Mouse (Mus musculus) B cell, adult 2 months (primary cell): ENCODE results near the gene Top3b.
A peak's percentile ranks its signal among the peaks of the same experiment; 100 is the strongest.
"Not testable (repeated sequence)": the region's sequence is repeated elsewhere in the genome, so short reads cannot be mapped to it uniquely, and the experiment has no call there.

ENCODE experiments used
- DNase-seq, 2 experiments: peaks; one replicate each; pipeline ENCODE4 v3.0.0; 2022

The Top3b gene

DNA sequence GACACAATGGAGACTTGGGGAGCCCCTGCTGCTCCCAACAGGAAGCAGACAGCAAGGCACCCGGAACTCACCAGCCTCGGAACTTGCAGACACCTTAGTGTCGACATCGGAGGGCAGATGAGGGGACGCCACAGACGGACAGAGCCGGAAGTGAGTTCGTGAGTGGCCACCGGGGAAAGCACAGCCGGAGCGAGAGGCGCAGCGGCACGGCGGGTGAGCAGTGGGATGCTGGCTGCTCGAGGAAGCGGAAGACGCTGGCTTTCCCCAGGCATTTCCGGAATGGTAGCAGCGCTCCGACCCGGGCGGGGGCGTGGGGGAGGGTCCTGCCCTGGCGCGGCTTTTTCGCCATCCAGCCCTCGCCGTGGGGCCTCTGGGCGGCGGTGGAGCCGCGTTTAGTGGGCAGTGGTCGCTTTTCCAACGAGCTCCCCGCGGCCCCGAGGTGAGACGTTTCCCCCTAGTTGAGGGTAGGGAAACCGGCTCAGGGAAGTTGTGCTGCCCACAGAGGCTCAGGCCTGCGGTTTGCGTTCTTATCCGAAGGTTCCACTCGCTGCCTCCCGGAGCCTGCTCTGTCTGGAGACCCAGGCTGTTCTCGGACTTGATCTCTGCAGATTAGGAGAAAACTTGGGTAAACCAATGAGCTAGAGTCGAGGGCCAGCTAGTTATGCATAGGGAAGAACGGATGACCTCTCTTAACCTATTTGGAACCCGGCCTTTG is at the start of gene Top3b, which contains the start of gene Vpreb1:
Top3b (plus strand) TSS at position 120 of the 715 bp plus-strand sequence.
Vpreb1 (minus strand) TSS at position 227 of the 715 bp plus-strand sequence.
- peak; percentile 87 to 88 for DNase-seq

DNA sequence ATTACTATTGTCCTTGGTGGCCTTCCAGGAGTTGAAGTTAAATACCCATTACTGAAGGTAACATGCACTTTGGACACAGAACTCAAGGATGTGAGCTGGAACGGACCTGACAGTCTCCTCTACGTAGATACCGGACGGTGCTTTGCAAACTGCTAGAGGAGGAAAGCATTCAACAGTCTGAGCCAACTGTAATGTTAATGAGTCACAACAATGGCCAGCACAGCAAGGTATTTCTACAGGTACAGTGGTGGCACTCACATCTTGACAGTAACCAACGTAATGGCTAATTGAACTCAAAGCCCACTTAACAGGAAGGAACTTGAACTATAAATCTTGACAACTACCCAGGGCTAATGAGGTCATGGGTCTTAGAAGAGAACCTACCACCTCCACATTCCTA is 45.1 kb upstream of the Top3b start:
- no peak for DNase-seq

DNA sequence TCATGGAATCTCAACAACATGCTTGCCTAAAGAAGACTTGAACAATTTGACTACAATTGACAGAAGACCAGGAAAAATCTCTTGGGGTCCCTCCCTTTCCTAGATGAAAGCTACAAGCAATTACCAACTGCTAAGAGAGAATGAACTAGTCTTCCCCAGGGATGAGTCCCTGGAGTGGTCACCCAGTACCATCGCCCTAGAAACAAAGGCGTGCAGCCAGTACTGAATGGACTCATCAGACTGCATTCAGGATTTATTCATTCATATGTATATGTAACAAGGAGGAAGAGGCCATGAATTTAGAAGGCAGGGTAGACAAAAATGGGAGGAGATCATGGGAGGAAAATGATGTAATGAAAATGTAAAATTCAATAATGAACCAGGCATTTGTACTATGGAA is 44.3 kb upstream of the Top3b start:
- no peak for DNase-seq

DNA sequence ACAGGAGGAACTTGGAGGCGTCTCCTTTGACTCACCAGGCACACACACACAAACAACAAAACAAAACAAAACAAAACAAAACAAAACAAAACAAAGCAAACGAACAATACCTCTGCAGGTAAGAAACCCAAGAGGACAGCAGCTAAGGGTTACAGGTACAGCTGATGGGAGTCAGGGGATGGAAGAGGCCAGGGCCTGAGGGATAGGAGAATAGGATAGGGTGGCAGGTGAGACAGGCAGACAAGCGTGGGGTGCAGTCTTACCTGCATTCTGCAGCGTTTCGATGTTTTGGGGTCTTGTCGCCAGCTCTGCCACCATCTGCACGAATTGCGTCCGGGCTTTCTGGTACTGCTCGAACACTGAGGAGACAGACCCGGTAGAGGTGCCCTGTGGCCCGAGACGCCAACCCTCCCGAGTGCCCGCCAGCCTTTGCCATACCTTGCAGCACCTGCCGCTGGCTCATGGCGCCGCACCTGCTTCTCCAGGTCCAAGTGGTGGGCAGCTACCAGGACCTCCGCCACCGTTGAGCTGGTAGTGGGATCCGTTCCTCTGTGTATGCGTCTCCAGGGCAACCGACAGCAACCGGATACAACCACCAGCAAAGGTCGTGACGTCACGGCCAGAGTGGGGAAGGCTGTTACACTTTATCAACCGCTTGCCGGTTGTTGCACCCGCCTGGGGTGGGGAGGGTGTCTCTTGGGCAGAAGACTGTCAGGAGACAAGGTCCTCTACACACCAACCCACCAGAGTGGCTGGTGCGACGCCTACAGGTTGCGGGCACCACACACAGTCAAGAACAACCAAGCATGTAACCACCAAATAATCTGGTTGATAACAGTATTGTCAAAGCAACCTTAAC is 41.5 kb upstream of the Top3b start, which contains the start of gene Spag6l:
Spag6l (minus strand) TSS at position 700 of the 859 bp plus-strand sequence.
- DNase-seq = peak; percentile 87 to 90

GRCm38 (mm10) chr16:16829671-16830070 is 40.9 kb upstream of the Top3b start:
- no peak for DNase-seq

DNA sequence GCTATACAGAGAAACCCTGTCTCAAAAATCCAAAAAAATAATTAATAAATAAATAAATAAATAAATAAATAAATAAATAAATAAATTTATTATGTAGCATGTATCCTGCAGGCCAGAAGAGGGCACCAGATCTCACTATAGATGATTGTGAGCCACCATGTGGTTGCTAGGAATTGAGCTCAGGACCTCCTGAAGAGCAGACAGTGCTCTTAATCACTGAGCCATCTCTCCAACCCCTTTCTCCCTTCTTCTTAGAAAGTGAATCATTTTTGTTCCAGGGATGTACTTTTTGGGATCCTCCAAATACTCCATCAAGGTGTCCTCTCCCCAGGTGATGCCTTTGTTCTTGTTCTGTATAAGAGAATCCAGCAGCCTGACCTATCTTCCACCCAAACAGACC is 21.3 kb upstream of the Top3b start:
- DNase-seq = no peak

DNA sequence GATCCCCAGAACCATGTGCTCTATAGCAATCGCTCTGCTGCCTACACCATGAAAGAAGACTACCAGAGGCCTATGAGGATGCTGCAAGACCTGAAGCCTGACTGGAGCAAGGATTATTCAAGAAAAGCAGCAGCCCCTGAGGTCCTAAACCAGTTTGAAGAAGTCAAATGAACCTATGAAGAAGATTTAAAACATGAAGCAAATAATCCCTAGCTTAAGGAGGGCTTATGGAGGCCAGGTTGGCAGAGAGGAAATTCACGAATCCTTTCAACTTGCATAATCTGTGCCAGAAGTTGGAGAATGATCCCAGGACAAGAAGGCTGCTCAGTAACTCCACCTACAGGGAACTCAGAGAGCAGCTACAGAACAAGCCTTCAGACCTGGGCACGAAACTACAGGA is 18.1 kb upstream of the Top3b start:
- DNase-seq = no peak

DNA sequence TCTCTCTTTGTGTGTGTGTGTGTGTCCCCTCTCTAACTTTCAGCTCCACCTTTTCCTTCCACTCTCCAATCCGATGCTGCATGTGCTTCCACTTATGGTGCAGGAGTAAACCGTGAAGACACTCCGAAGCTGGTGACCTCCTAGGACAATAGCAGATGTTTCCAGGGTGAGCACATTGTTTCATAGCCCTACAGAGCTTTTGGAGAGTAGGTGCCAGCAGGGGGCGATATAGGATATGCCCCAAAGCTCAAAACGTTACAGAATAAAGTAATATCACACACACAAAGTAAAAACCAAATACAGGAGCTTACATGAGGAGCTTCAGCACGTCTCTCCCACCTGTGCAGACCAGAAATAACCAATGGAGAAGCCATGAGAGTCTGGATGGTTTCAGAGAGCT is 15.7 kb upstream of the Top3b start:
- DNase-seq = peak; percentile 81 to 82

DNA sequence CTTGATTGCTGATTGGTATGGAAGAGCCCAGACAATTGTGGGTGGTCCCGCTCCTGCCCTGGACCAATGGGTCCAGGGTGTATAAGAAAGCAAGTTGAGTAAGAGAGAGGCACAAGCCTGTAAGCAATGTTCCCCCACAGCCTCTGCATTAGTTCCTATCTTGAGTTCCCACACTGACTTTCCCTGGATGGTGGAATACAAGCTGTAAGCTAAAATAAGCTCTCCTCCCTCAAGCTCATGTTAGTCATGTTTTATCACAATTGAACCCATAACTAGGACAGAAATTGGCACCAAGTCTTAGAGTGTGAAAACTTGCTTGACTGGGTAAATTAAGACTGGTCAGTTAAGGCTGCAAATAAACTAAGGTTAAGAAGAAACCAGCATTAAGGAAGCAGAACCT is 15.0 kb upstream of the Top3b start:
- no peak for DNase-seq

- DNase-seq = not testable (repeated sequence)
Measured at GRCm38 (mm10) chr16:16856054-16856453, 14.5 kb upstream of the Top3b start.

- DNase-seq = no peak
Measured at GRCm38 (mm10) chr16:16856731-16857476, 13.6 kb upstream of the Top3b start.

DNA sequence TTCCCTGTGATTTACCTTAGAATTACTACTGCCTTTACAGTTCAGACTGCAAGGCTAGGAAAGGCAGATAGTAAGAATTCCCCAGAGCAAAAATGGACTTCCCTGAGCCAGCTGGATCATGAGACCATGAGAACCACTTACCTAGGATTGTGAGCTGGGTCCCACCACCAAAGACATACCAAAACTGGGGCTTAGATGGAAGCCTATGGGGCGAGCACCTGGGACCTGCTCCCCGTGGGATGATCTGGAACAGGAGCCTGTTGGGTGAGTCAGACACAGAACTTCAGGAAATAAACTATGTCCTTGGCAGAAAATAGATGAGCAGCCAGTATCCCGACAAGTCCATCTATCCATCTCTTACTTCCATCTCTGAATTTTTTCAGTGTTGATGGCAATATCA is 8.2 kb upstream of the Top3b start:
- DNase-seq = no peak

DNA sequence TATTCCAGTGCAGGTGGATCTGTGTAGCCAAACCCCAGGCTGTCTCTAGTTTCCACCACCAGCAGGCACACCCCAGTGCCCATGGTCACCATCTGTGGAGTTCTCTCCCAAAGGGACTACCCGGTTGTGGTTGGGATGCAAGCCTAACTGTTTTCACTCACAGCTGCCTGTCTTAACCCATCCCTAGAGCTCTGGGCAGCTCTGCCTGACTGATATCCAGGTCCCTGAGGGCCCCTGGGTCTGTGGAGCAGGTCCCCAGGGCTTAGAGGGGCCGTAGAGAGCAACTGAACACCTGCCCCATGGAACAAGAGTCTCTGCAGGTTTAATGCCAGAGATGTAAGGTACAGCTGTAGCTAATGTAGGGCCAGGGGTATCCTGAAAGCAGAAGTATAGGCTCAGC is 6.6 kb upstream of the Top3b start, which contains the start of gene Igll1:
Igll1 (minus strand) TSS at position 8 of the 400 bp plus-strand sequence.
- no peak for DNase-seq

DNA sequence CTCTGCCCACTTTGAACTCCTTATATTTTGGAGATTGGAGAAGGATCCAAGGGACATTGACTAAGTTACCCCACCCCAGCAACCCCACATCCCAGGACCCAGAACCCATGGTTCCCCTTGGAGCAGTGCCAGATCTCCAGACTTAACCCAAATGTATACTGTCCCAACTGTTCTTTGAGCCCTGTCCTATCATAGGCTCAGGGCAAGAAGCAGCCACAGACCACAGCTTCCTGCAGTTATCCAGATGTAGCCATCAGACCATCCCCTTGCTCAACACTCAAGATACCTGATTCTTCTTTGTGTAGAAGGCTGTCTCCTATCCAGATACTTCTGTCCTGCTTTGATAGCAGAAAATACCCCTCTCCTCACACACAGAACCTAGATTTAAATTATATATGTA is 5.3 kb upstream of the Top3b start:
- DNase-seq = peak; percentile 11 to 13

DNA sequence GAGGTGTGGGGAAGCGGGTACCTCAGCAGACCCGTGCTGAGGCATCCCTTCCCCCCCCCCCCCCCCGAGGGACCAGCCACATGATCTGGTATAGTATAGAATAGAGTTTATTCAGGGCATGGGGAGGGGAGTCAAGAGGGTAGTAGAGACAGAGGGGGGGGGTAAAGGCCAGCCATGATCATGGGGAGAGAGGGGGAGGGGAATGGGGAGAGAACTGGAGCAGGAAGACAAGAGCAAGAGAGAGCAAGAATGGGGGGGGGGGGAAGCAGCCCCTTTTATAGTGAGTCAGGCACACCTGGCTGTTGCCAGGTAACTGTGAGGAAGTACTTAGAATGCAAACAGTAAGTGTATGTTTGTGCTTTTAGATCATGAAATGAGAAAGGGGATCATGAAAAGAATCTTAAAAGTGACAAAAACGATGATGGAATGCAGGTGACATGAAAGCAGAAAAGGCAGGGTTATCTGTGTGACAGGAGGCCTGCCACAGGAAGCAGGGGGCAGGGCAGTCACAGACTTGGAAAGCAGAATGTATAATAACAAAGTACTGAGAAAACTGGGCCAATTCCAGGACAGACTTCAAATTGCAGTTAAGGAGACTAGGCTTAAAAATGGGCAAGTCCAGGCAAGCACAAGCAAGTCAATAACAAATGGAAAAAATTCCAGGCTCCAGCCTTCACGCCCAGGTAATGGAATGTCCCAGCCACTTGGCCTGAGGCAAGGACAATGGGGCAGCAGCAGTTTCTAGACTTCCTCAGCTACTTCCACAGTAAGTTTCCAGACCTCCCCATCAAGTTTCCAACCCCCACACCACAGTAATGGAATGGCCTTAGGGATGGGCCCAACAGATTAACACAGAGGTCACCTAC is 4.6 kb upstream of the Top3b start:
- DNase-seq = no peak

DNA sequence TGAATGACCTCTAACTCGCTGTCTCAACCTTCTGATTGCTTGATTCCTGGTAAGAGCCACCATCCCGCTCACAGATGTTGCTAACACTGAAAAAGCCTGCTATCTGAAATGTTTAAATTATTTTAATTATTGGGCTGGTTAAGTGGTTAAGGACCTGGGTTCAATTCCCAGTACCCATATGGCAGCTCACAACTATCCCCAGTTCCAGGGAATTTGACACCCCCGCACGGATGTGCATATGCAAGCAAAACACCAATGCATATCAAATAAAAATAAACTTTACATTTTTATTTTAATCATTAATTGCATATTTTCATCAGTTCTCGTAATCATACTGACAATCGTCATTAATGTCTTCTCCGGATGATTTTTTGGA is 307 bp upstream of the Top3b start:
- DNase-seq = no peak

GRCm38 (mm10) chr16:16879025-16879424 is 8.5 kb downstream of the Top3b start:
- DNase-seq = no peak

DNA sequence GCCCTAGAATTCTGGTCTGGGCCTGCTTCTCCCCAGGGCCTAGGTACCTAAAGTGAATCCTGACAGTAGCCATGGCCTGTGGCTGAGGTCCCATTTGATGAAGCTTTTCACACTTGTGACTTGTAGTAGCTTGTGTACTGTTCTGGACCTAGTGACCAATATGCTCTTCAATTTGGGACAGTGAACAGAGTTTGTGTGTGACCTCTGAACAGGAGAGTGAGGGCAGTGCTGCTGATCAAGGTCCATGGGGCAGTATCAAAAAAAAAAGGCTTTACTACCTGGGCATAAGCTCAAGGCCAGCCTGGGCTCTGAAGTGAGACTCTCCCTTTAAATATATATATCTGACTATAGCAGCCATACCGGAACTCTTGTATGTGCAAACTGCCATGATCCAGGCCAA is 17.8 kb downstream of the Top3b start:
- no peak for DNase-seq

DNA sequence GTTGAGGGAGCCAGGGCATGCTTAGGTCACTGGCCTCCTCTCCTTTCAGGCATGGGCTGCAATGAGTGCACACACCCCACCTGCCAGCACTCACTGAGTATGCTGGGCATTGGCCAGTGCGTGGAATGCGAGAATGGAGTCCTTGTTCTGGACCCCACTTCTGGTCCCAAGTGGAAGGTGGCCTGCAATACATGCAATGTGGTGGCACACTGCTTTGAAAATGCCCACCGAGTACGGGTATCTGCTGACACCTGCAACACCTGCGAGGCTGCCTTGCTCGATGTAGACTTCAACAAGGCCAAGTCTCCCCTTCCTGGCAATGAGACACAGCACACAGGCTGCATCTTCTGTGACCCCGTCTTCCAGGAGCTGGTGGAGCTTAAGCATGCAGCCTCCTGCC is 21.8 kb downstream of the Top3b start:
- no peak for DNase-seq

DNA sequence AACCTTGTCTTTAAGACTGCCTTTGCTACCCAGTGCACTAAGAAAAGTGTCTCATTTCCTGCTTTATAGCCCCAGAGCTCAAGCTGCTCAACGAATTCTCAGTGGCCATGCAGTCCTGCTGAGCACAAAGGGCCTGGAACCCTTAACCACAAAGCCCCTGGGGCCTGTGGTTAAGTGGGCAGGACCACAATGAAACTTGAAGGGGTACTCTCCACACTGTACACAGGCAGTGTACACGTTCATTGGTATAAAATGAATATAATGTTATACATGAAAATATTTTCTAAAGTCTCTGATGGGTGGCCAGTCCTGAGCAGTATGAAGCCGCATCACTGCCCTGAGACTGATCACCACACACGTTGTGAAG is 25.5 kb downstream of the Top3b start:
- DNase-seq = peak; percentile 66 to 67

- DNase-seq = peak; percentile 97
Measured at GRCm38 (mm10) chr16:16896382-16897055, 26.0 kb downstream of the Top3b start, which contains the start of gene Ppm1f. Ppm1f (plus strand) TSS chr16:16896469.
